Mouse (Mus musculus): ENCODE results near the gene Ctnna3. TPM values are rescaled to one million over a fixed set of nuclear protein-coding genes. Genes with fewer than 3 reads are reported as not detected.
"Not testable (repeated sequence)": the region's sequence is repeated elsewhere in the genome, so short reads cannot be mapped to it uniquely, and the experiment has no call there.

The Ctnna3 gene
- polyA plus RNA-seq (2014; fragmentation: Nextera tagmentation; extraction: Ambion mirVana): 1.5 and 1.7 TPM in 2 replicates

DNA sequence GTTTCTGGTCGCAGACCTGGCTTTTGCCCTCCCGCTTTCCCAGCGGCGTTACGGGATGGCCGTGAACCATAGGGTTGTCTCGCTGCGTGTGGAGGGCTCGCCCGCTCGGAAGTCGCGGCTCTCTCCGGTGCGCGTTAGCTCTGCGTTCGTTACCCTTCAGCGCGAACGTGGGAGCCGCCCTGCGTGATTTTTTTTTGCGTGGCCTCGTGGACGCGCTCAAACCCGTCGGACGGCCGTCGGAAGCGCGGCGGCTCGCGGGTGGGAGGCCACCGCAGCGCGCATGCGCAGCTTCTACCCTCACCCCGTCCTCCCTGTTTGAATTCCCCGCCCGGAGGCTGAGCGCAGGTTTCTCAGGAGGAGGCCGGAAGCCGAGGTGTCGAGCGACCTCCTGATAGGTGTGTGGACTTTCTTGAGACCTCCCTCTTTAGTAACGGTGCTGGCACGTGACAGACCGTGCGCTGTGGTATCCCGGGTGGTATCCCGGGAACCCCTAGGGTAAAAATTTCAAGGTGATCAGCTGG, at the start of gene Ctnna3:
Gene Ctnna3 (plus strand): TSS at position 314 of the 521 bp plus-strand sequence.
- ATAC-seq (replicated peaks; ENCODE audit: low FRiP score, low TSS enrichment, low read depth) (peak; percentile 96), DNase-seq (ENCODE audit: low spot score) (no peak)
- WGBS: under 1% methylated on average over 55 of the region's 55 CpGs
- Histone ChIP-seq H3K9me3 (ENCODE audit: control insufficient read depth, low read length) (no peaks in the 10 kb centered on the region), H3K4me3 (ENCODE audit: low read depth, low read length) (peak within 1 kb of the TSS; percentile 84), H3K4me2 (ENCODE audit: low read length) (peak within 1 kb of the TSS; percentile 55), H3K4me1 (replicated peaks; ENCODE audit: control insufficient read depth, insufficient read depth, low read length) (no peaks in the 10 kb centered on the region; the same call in 1 of the 2 replicates), H3K27me3 (replicated peaks; ENCODE audit: control insufficient read depth, insufficient read depth, low read length) (no peaks in the 10 kb centered on the region), H3K36me3 (ENCODE audit: control insufficient read depth, insufficient read depth, low read length) (no peaks in the 10 kb centered on the region), H3K9ac (ENCODE audit: low read length) (peak within 1 kb of the TSS; percentile 83), H3K27ac (ENCODE audit: low read depth) (peak within 1 kb of the TSS; percentile 80)

DNA sequence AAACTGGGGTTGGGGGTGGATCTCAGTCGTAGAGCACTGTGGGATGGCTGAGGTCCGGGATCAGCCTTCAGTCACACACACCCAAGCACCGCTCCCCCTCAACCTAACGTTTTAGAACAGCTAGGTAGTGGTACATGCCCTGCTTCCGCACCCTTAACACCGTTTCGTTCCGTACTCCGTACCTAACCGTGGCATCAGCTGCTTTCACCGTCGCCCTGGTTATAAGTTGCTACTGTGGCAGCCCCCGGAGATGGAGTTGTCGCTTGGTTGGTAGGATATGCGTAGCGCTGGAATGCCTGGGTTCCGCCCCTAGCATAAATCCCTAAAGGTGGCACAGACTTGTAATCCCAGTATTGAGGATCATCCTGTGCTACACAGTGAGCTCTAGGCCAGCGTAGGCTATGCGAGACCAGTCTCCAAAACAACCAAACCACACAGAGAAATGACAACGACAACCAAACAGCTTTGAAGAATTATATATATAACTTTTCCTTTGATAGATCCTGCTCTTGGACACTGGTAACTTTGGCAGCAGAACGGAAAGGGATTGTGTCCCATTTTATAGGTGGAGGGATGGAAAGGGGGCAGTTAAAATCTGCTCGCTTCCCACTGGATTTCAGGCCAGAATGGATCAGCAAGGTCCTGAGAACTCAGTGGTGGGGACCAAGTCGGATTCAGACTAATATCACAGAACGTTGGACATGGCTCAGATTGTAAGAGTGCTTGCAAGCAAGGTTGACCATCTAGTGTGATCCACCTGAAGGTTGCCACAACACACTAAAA, 48.2 kb upstream of the Ctnna3 start, which contains the start of gene Sirt1:
Gene Sirt1 (minus strand): TSS at position 207 of the 783 bp plus-strand sequence.
- 10% methylated on average over 24 of the region's 24 CpGs for WGBS
- H3K4me1 ChIP-seq (replicated peaks; ENCODE audit: control insufficient read depth, insufficient read depth, low read length): 0 out of 2 replicates have a peak, but pooled peaks cover 7% of the 10 kb centered on the region
- peak within 1 kb of the TSS; percentile 59 for H3K4me3 ChIP-seq (ENCODE audit: low read depth, low read length)
- no peaks in the 10 kb centered on the region for H3K36me3 ChIP-seq (ENCODE audit: control insufficient read depth, insufficient read depth, low read length)
- no peaks in the 10 kb centered on the region for H3K9me3 ChIP-seq (ENCODE audit: control insufficient read depth, low read length)
- peak within 1 kb of the TSS; percentile 62 for H3K9ac ChIP-seq (ENCODE audit: low read length)
- peak within 1 kb of the TSS; percentile 90 for H3K4me2 ChIP-seq (ENCODE audit: low read length)
- peak; percentile 63 for DNase-seq (ENCODE audit: low spot score)
- peaks cover 13% of the 10 kb centered on the region for H3K27me3 ChIP-seq (replicated peaks; ENCODE audit: control insufficient read depth, insufficient read depth, low read length)
- ATAC-seq (replicated peaks; ENCODE audit: low FRiP score, low TSS enrichment, low read depth): no peak
- no peak within 1 kb of the TSS for H3K27ac ChIP-seq (ENCODE audit: low read depth)

DNA sequence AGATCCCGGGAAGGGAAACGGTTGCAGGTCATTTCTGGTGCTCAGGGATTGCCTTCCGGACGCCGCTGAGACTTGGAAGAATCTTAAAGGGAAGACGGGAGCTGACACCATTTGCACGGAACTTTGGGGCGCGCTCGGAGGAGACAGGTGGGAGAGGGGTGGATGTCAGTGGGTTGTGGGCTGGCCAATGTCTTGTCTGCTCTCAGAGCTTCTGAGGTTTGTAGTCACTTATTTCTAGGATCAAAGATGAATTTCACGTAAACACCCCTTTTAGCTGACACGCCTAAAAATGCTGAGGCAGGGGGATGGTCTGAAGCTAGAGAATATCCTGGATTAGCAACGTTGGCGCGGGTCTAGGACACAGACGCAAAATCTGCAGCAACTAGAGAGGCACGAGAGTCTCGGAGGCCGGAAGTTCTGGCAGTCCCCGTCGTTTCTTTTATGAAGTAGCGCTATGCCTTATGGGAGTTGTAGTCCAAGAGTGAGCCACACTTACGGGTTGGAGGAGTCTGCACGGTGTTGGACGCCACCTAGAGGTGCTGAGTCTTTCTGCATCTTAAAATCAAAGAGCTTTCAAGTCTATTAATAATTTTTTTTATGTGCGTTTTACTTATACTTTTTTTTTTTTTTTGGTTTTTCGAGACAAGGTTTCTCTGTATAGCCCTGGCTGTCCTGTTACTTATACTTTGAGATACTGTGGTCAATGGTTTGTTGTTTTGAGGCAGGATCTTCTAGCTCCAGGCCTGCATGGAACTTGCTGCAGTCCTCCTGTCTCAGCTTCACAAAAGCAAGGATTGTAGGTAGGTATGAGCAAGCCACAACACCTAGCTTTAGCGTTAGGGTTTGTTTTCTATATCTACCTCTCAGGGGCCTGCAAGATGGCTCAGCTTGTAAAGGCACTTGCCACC, 47.3 kb upstream of the Ctnna3 start, which contains the start of gene Dnajc12:
Gene Dnajc12 (plus strand): TSS at position 72 of the 908 bp plus-strand sequence.
- peak within 1 kb of the TSS; percentile 90 for H3K4me2 ChIP-seq (ENCODE audit: low read length)
- WGBS: under 1% methylated on average over 28 of the region's 28 CpGs
- peak; percentile 85 for DNase-seq (ENCODE audit: low spot score)
- H3K4me3 ChIP-seq (ENCODE audit: low read depth, low read length): peak within 1 kb of the TSS; percentile 59
- H3K27me3 ChIP-seq (replicated peaks; ENCODE audit: control insufficient read depth, insufficient read depth, low read length): peaks cover 13% of the 10 kb centered on the region
- H3K4me1 ChIP-seq (replicated peaks; ENCODE audit: control insufficient read depth, insufficient read depth, low read length): 0 out of 2 replicates have a peak, but pooled peaks cover 7% of the 10 kb centered on the region
- no peaks in the 10 kb centered on the region for H3K36me3 ChIP-seq (ENCODE audit: control insufficient read depth, insufficient read depth, low read length)
- H3K9me3 ChIP-seq (ENCODE audit: control insufficient read depth, low read length): no peaks in the 10 kb centered on the region
- ATAC-seq (replicated peaks; ENCODE audit: low FRiP score, low TSS enrichment, low read depth): peak; percentile 91
- no peak within 1 kb of the TSS for H3K27ac ChIP-seq (ENCODE audit: low read depth)
- peak within 1 kb of the TSS; percentile 62 for H3K9ac ChIP-seq (ENCODE audit: low read length)

DNA sequence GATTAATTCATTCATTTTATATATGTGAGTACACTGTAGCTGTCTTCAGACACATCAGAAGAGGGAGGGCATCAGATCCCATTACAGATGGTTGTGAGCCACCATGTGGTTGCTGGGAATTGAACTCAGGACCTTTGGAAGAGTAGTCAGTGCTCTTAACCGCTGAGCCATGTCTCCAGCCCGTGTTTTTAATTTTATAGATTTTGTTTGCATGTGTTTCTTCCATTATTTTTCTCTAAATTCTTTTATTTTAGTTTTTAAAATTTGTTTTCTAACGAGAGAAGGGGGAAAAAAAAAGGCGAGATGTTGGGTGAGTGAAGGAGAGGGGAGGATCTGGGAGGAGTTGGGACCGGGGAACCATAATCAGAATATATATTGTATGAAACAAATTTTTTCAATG, 44.0 kb upstream of the Ctnna3 start:
- peak overlapping the region; percentile 89 for H3K4me2 ChIP-seq (ENCODE audit: low read length)
- WGBS: 34% methylated on average over 5 of the region's 5 CpGs
- ATAC-seq (replicated peaks; ENCODE audit: low FRiP score, low TSS enrichment, low read depth); H3K4me1 ChIP-seq (replicated peaks; ENCODE audit: control insufficient read depth, insufficient read depth, low read length); H3K27me3 ChIP-seq (replicated peaks; ENCODE audit: control insufficient read depth, insufficient read depth, low read length); DNase-seq (ENCODE audit: low spot score); H3K9me3 ChIP-seq (ENCODE audit: control insufficient read depth, low read length); H3K36me3 ChIP-seq (ENCODE audit: control insufficient read depth, insufficient read depth, low read length); H3K27ac ChIP-seq (ENCODE audit: low read depth): not testable (repeated sequence)
- 0 out of 2 replicates have a peak overlapping the region, but pooled peaks have one; percentile 34 for H3K9ac ChIP-seq (ENCODE audit: low read length)
- peak overlapping the region; percentile 50 for H3K4me3 ChIP-seq (ENCODE audit: low read depth, low read length)

DNA sequence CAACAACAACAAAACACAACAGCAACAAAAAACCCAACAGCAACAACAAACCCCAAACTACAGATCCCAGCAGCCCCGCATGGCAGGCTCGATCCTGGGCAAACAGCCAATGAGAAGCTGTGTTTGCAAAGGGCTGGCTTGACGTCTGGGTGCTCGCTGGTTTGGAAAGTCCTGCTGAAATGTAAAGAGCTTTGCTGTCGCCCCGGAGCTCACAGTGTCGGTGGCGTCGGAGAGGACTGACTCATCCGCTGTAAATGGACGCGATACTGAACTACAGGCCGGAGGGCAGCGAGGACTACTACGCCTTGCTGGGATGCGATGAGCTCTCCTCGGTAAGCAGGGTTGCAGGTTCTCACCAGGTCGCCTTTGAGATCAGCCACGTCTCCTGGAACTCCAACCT, 43.5 kb upstream of the Ctnna3 start:
- Histone ChIP-seq H3K4me1 (replicated peaks; ENCODE audit: control insufficient read depth, insufficient read depth, low read length) (0 out of 2 replicates have a peak, but pooled peaks cover 7% of the 10 kb centered on the region), H3K4me2 (ENCODE audit: low read length) (peak overlapping the region; percentile 89), H3K27me3 (replicated peaks; ENCODE audit: control insufficient read depth, insufficient read depth, low read length) (peaks cover 2% of the 10 kb centered on the region; the same call in 1 of the 2 replicates), H3K36me3 (ENCODE audit: control insufficient read depth, insufficient read depth, low read length) (no peaks in the 10 kb centered on the region), H3K9me3 (ENCODE audit: control insufficient read depth, low read length) (no peaks in the 10 kb centered on the region), H3K27ac (ENCODE audit: low read depth) (no peak overlapping the region), H3K4me3 (ENCODE audit: low read depth, low read length) (peak overlapping the region; percentile 50), H3K9ac (ENCODE audit: low read length) (peak overlapping the region; percentile 34)
- under 1% methylated on average over 19 of the region's 19 CpGs for WGBS
- DNase-seq (ENCODE audit: low spot score) (peak; percentile 90), ATAC-seq (replicated peaks; ENCODE audit: low FRiP score, low TSS enrichment, low read depth) (peak; percentile 78)

DNA sequence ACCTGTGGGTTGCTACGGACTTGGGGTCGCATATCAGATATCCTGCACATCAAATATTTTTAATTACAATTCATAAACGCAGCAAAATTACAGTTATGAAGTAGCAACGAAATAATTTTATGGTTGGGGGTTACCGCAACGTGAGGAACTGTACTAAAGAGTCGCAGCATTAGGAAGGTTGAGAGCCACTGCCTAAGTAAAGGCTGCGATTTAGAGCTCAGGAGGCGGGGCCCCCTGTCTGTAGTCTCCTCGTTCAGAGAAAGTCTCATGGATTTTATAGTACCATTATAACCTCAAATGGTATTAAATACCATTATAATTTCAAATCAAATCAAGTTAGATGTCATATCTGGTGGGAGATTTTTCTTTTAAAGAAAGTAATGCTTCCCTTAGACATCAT, 42.9 kb upstream of the Ctnna3 start:
- 4% methylated on average over 10 of the region's 10 CpGs for WGBS
- peak overlapping the region; percentile 34 for H3K9ac ChIP-seq (ENCODE audit: low read length)
- ATAC-seq (replicated peaks; ENCODE audit: low FRiP score, low TSS enrichment, low read depth) (no peak), DNase-seq (ENCODE audit: low spot score) (no peak)
- H3K4me1 ChIP-seq (replicated peaks; ENCODE audit: control insufficient read depth, insufficient read depth, low read length): 0 out of 2 replicates have a peak, but pooled peaks cover 1% of the 10 kb centered on the region
- no peaks in the 10 kb centered on the region for H3K27me3 ChIP-seq (replicated peaks; ENCODE audit: control insufficient read depth, insufficient read depth, low read length)
- peak overlapping the region; percentile 89 for H3K4me2 ChIP-seq (ENCODE audit: low read length)
- peak overlapping the region; percentile 50 for H3K4me3 ChIP-seq (ENCODE audit: low read depth, low read length)
- H3K27ac ChIP-seq (ENCODE audit: low read depth): no peak overlapping the region
- no peaks in the 10 kb centered on the region for H3K9me3 ChIP-seq (ENCODE audit: control insufficient read depth, low read length)
- no peaks in the 10 kb centered on the region for H3K36me3 ChIP-seq (ENCODE audit: control insufficient read depth, insufficient read depth, low read length)

DNA sequence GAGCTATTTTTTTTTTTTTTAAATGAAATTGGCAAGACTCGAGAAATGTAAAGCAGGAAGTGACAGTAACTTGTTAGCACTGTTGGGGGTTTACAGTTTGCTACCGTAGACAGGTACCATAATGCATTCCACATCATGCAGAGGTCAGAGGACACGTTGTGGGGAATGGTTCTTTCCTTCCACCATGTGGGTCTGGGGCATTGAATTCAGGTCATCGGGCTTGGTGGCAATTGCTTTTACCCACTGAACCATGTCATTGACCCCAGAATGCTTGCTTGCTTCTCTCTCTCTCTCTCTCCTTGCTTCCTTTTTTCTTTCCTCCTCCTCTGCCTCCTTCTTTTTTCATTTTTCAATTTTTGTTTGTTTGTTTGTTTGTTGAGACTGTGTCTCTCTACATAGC, 41.0 kb upstream of the Ctnna3 start:
- no peak for ATAC-seq (replicated peaks; ENCODE audit: low FRiP score, low TSS enrichment, low read depth)
- no peak for DNase-seq (ENCODE audit: low spot score)
- Histone ChIP-seq H3K9ac (ENCODE audit: low read length) (no peak overlapping the region), H3K4me1 (replicated peaks; ENCODE audit: control insufficient read depth, insufficient read depth, low read length) (no peaks in the 10 kb centered on the region), H3K27me3 (replicated peaks; ENCODE audit: control insufficient read depth, insufficient read depth, low read length) (no peaks in the 10 kb centered on the region), H3K4me2 (ENCODE audit: low read length) (no peak overlapping the region), H3K4me3 (ENCODE audit: low read depth, low read length) (no peak overlapping the region), H3K36me3 (ENCODE audit: control insufficient read depth, insufficient read depth, low read length) (no peaks in the 10 kb centered on the region), H3K9me3 (ENCODE audit: control insufficient read depth, low read length) (no peaks in the 10 kb centered on the region), H3K27ac (ENCODE audit: low read depth) (no peak overlapping the region)
- 74% methylated on average over 4 of the region's 4 CpGs for WGBS

DNA sequence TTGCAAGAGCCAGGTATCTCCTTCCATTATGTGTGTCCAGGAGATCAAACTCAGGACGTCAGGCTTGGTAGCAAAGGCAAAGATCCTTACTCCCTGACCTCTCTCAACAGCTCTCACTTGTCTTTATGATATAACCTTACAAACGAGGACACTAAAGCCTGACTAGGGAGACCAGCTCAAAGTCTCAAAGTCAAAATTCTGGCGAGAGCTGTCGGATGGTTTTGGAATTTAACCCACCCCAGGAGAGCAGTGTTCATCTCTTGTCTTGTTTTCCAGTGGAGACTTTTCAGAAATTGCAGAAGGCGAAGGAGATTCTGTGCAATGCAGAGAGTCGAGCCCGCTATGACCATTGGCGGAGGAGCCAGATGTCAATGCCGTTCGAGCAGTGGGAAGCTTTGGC, 32.9 kb upstream of the Ctnna3 start:
- no peaks in the 10 kb centered on the region for H3K27me3 ChIP-seq (replicated peaks; ENCODE audit: control insufficient read depth, insufficient read depth, low read length)
- DNase-seq (ENCODE audit: low spot score) (no peak), ATAC-seq (replicated peaks; ENCODE audit: low FRiP score, low TSS enrichment, low read depth) (no peak)
- H3K4me2 ChIP-seq (ENCODE audit: low read length): no peak overlapping the region
- no peak overlapping the region for H3K27ac ChIP-seq (ENCODE audit: low read depth)
- 89% methylated on average over 10 of the region's 10 CpGs for WGBS
- H3K9me3 ChIP-seq (ENCODE audit: control insufficient read depth, low read length): no peaks in the 10 kb centered on the region
- H3K4me1 ChIP-seq (replicated peaks; ENCODE audit: control insufficient read depth, insufficient read depth, low read length): no peaks in the 10 kb centered on the region
- H3K9ac ChIP-seq (ENCODE audit: low read length): no peak overlapping the region
- H3K36me3 ChIP-seq (ENCODE audit: control insufficient read depth, insufficient read depth, low read length): no peaks in the 10 kb centered on the region
- no peak overlapping the region for H3K4me3 ChIP-seq (ENCODE audit: low read depth, low read length)
